Mouse (Mus musculus): Measurements from ENCODE around the gene Nfe2.

- no peak for TF ChIP-seq CTCF (IDR thresholded peaks at IDR 0.05)
- no peak for TF ChIP-seq EP300 (IDR thresholded peaks at IDR 0.05)
Observed at GRCm38 (mm10) chr15:103259989-103260388, 1.8 kb upstream of the Nfe2 start.

Measured in lung, postnatal 0 days (tissue).